Mouse (Mus musculus) small intestine, adult 2 months (tissue): ENCODE results near the gene Rwdd3. TPM values are rescaled to one million over a fixed set of nuclear protein-coding genes. Genes with fewer than 3 reads are reported as not detected.

Experiments
- H3K27ac ChIP-seq: fragments of 200-500 bp; 2 replicates; pipeline ENCODE4 v1.5.1; 2012; ENCODE audit warnings: low read depth, low read length, control low read depth, inconsistent platforms; ENCODE audit not compliant: insufficient read depth
- H3K27me3 ChIP-seq: fragments of 200-500 bp; 2 replicates; pipeline ENCODE4 v1.6.1; 2012; ENCODE audit warnings: mild to moderate bottlenecking, moderate library complexity, low read length, inconsistent platforms; ENCODE audit not compliant: control insufficient read depth, insufficient read depth
- H3K36me3 ChIP-seq: fragments of 200-500 bp; 2 replicates; pipeline ENCODE4 v1.6.1; 2012; ENCODE audit warnings: mild to moderate bottlenecking, low read length, control low read depth, inconsistent platforms; ENCODE audit not compliant: control insufficient read depth, insufficient read depth
- H3K4me1 ChIP-seq: fragments of 200-500 bp; 2 replicates; pipeline ENCODE4 v1.6.1; 2012; ENCODE audit warnings: low read length, inconsistent platforms, mixed read lengths; ENCODE audit not compliant: control insufficient read depth, insufficient read depth, insufficient read length
- H3K4me3 ChIP-seq: fragments of 200-500 bp; 2 replicates; pipeline ENCODE4 v1.5.1; 2012; ENCODE audit warnings: low read depth, mild to moderate bottlenecking, control low read depth, inconsistent platforms, low read length, moderate library complexity
- CTCF ChIP-seq: fragments of 200-500 bp; IDR thresholded peaks from 2 replicates; pipeline ENCODE4 v1.5.1; 2012; ENCODE audit warnings: low read depth, mild to moderate bottlenecking, control low read depth, inconsistent platforms, low read length, moderate library complexity, mixed read lengths; ENCODE audit not compliant: insufficient replicate concordance, insufficient read length; ENCODE audit errors: extremely low read depth
- POLR2A ChIP-seq: fragments of 200-500 bp; IDR thresholded peaks from 2 replicates; pipeline ENCODE4 v1.6.1; 2012; ENCODE audit warnings: low read depth, mild to moderate bottlenecking, control low read depth, inconsistent platforms, low read length, moderate library complexity
- WGBS: fragments of 180-500 bp; shearing (Covaris S2); methylation state at CpG from one replicate; pipeline ENCODE4 v1.1.7; 2018; 5-methylcytosine and 5-hydroxymethylcytosine counted together
- polyA plus RNA-seq: library from polyadenylated mRNA; depleted of rRNA; stranded (reverse); fragments of >200 nt; gene quantifications from 2 replicates; pipeline ENCODE4 v1.2.3, GENCODE M21; 2012

Gene Rwdd3
- polyA plus RNA-seq, 1 experiment, result 0.56 TPM

GRCm38 (mm10) chr3:121127171-121127570, 44.3 kb downstream of the Rwdd3 start:
- Histone ChIP-seq H3K27me3 (no peaks in the 10 kb centered on the region), H3K4me1 (no peaks in the 10 kb centered on the region), H3K36me3 (no peaks in the 10 kb centered on the region), H3K4me3 (no peak overlapping the region), H3K27ac (no peak overlapping the region)
- no peak for TF ChIP-seq POLR2A
- TF ChIP-seq CTCF, result no peak
- 86% methylated on average over 2 of the region's 2 CpGs for WGBS

GRCm38 (mm10) chr3:121126476-121126875, 45.0 kb downstream of the Rwdd3 start:
- Histone ChIP-seq H3K27ac (no peak overlapping the region), H3K4me1 (no peaks in the 10 kb centered on the region), H3K36me3 (no peaks in the 10 kb centered on the region), H3K27me3 (no peaks in the 10 kb centered on the region), H3K4me3 (no peak overlapping the region)
- TF ChIP-seq CTCF (no peak), POLR2A (no peak)
- WGBS, result 77% methylated on average over 5 of the region's 5 CpGs

- TF ChIP-seq POLR2A (no peak), CTCF (no peak)
- WGBS, result 90% methylated on average over 5 of the region's 5 CpGs
These were observed 50.4 kb downstream of the Rwdd3 start for GRCm38 (mm10) chr3:121121072-121121471.

GRCm38 (mm10) chr3:121116590-121116989, 54.9 kb downstream of the Rwdd3 start:
- Histone ChIP-seq H3K36me3 (no peaks in the 10 kb centered on the region), H3K27ac (no peak overlapping the region), H3K4me1 (no peaks in the 10 kb centered on the region), H3K4me3 (no peak overlapping the region), H3K27me3 (no peaks in the 10 kb centered on the region)
- no peak for TF ChIP-seq POLR2A
- TF ChIP-seq CTCF, result no peak
- WGBS, result 83% methylated on average over 13 of the region's 13 CpGs

More at GRCm38 (mm10) chr3:121121072-121121471, 50.4 kb downstream of the Rwdd3 start:
- Histone ChIP-seq H3K27me3 (no peaks in the 10 kb centered on the region), H3K4me3 (no peak overlapping the region), H3K36me3 (no peaks in the 10 kb centered on the region), H3K4me1 (no peaks in the 10 kb centered on the region), H3K27ac (no peak overlapping the region)

- 72% methylated on average over 5 of the region's 5 CpGs for WGBS
- TF ChIP-seq CTCF (no peak), POLR2A (no peak)
- Histone ChIP-seq H3K4me3 (no peak overlapping the region), H3K27me3 (no peaks in the 10 kb centered on the region), H3K4me1 (no peaks in the 10 kb centered on the region), H3K27ac (no peak overlapping the region), H3K36me3 (no peaks in the 10 kb centered on the region)
These were observed 55.4 kb downstream of the Rwdd3 start for GRCm38 (mm10) chr3:121116067-121116466.

- 80% methylated on average over 8 of the region's 8 CpGs for WGBS
These were observed 60.4 kb downstream of the Rwdd3 start for GRCm38 (mm10) chr3:121111068-121111467.

GRCm38 (mm10) chr3:121110430-121110829, 61.1 kb downstream of the Rwdd3 start:
- Histone ChIP-seq H3K27ac (no peak overlapping the region), H3K4me1 (no peaks in the 10 kb centered on the region), H3K36me3 (no peaks in the 10 kb centered on the region), H3K4me3 (no peak overlapping the region), H3K27me3 (no peaks in the 10 kb centered on the region; the same call in 1 of the 2 replicates)
- WGBS, result 86% methylated on average over 7 of the region's 7 CpGs
- TF ChIP-seq POLR2A (no peak), CTCF (no peak)

More at GRCm38 (mm10) chr3:121111068-121111467, 60.4 kb downstream of the Rwdd3 start:
- TF ChIP-seq POLR2A, result no peak
- TF ChIP-seq CTCF, result no peak
- no peaks in the 10 kb centered on the region for H3K36me3 ChIP-seq
- H3K4me3 ChIP-seq, result no peak overlapping the region
- H3K4me1 ChIP-seq, result no peaks in the 10 kb centered on the region
- H3K27me3 ChIP-seq, result no peaks in the 10 kb centered on the region
- H3K27ac ChIP-seq, result no peak overlapping the region
